Mouse (Mus musculus) lung, embryonic 15.5 days (tissue): Measurements from ENCODE around the gene Cyb5d2. TPM values are rescaled to one million over a fixed set of nuclear protein-coding genes. Genes with fewer than 3 reads are reported as not detected.

Source experiments
- ATAC-seq: fragments of 200-750 bp; cut with Nextera tagmentation; 2 replicates; pipeline ENCODE4 v1.8.0; 2017; ENCODE audit warnings: moderate number of reproducible peaks, borderline replicate concordance; ENCODE audit not compliant: low FRiP score, low TSS enrichment; ENCODE audit errors: extremely low read depth
- H3K27ac ChIP-seq: fragments of 300-500 bp; sonication (generic); 2 replicates; pipeline ENCODE4 v1.5.1; 2015; ENCODE audit warnings: moderate library complexity, mild to moderate bottlenecking, inconsistent platforms
- H3K27me3 ChIP-seq: fragments of 300-500 bp; sonication (generic); 2 replicates; pipeline ENCODE4 v1.6.1; 2015; ENCODE audit warnings: inconsistent platforms
- H3K36me3 ChIP-seq: fragments of 300-500 bp; sonication (generic); 2 replicates; pipeline ENCODE4 v1.6.1; 2015; ENCODE audit warnings: inconsistent platforms
- H3K4me1 ChIP-seq: fragments of 300-500 bp; sonication (generic); 2 replicates; pipeline ENCODE4 v1.6.1; 2015; ENCODE audit warnings: inconsistent platforms
- H3K4me2 ChIP-seq: fragments of 300-500 bp; sonication (generic); 2 replicates; pipeline ENCODE4 v1.6.1; 2015; ENCODE audit warnings: inconsistent platforms, mild to moderate bottlenecking, moderate library complexity
- H3K4me3 ChIP-seq: fragments of 300-500 bp; sonication (generic); 2 replicates; pipeline ENCODE4 v1.5.1; 2015; ENCODE audit warnings: mild to moderate bottlenecking, inconsistent platforms
- H3K9ac ChIP-seq: fragments of 300-500 bp; sonication (generic); 2 replicates; pipeline ENCODE4 v1.6.1; 2015; ENCODE audit warnings: inconsistent platforms
- H3K9me3 ChIP-seq: fragments of 300-500 bp; sonication (generic); 2 replicates; pipeline ENCODE4 v1.6.1; 2016; ENCODE audit warnings: inconsistent platforms
- WGBS: fragments of 180-500 bp; shearing (Covaris S2); methylation state at CpG from one replicate; pipeline ENCODE4 v1.1.7; 2015; 5-methylcytosine and 5-hydroxymethylcytosine counted together
- polyA plus RNA-seq: library from polyadenylated mRNA; unstranded; fragments of >200 nt; fragmentation: Nextera tagmentation; extraction: Ambion mirVana; gene quantifications from 2 replicates; pipeline ENCODE4 v1.2.1, GENCODE M21; 2015

Cyb5d2 gene
- 4.9 and 6.3 TPM in 2 replicates for polyA plus RNA-seq

DNA sequence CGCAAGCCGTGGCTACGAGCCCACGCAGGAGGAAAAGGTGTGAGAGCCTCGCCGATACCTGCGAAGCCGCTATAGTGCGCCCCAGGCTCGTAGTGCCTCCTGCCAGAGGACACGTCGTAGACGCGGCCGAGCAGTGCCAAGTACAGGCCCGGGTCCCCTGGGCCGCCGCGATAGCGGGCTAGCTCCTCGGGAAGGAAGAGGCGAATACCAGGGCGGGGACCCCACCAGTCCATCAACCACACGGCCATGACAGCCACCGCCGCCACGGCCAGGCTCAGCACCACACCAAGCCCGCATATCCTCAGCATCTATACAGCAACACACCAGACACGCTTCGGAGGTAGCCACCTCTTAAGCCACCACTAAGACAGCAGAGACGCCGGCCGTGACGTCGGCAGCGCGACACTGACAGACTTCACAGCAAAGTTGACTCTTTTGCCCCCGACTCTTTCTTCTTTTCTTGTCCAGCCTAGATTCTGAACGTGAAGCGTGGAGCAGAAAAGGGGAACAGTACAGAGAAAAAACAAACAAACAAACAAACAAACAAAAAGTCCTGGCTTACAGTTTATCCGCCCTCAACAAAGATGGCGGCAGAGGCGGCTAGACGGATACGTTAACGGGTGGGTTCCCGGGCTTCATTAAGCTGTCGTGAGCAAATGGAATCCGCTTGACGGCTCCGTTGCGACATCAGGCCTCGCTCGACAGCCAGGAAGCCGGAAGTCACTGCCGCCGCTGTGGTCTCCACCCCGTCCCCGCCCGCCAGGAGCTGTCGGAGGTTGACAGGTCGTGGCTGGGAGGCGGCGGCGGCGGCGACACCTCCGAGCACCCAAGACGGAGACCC, at the start of gene Cyb5d2, which contains the start of gene Zzef1:
Gene Cyb5d2 (minus strand): TSS at position 688 of the 841 bp plus-strand sequence.
Gene Zzef1 (plus strand): TSS at position 772 of the 841 bp plus-strand sequence.
- peak within 1 kb of the TSS; percentile 92 for H3K4me3 ChIP-seq
- WGBS: under 1% methylated on average over 69 of the region's 69 CpGs
- no peaks in the 10 kb centered on the region for H3K27me3 ChIP-seq
- peak within 1 kb of the TSS; percentile 75 for H3K27ac ChIP-seq
- peak within 1 kb of the TSS; percentile 88 for H3K9ac ChIP-seq
- H3K9me3 ChIP-seq: no peaks in the 10 kb centered on the region
- peaks cover 15% of the 10 kb centered on the region for H3K4me1 ChIP-seq
- ATAC-seq: peak; percentile 92
- peak within 1 kb of the TSS; percentile 73 for H3K4me2 ChIP-seq
- H3K36me3 ChIP-seq: no peaks in the 10 kb centered on the region

DNA sequence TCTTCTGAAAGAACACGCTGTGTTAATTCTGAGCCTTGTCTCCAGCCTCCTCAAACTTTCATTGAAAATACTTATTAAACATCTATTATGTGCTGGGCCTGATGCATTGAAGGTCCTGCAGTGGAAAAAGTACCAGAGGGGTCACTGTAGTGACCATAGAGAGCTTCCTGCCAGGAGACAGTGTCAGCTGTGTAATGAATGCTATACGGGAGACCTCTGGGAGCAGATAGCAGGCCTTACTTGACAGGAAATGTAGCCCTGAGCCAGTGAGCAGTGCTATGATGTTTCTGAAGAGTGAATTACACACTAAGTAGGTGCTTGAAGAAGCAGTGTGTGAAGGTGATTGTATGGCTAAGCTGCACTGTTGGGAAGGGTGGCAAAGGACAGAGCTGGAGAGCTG, 49.6 kb upstream of the Cyb5d2 start:
- no peak overlapping the region for H3K27ac ChIP-seq
- no peak overlapping the region for H3K4me2 ChIP-seq
- H3K27me3 ChIP-seq: no peaks in the 10 kb centered on the region
- H3K4me3 ChIP-seq: no peak overlapping the region
- H3K36me3 ChIP-seq: peaks cover 25% of the 10 kb centered on the region
- no peak overlapping the region for H3K9ac ChIP-seq
- no peak for ATAC-seq
- H3K4me1 ChIP-seq: no peaks in the 10 kb centered on the region
- no peaks in the 10 kb centered on the region for H3K9me3 ChIP-seq
- WGBS: 82% methylated on average over 2 of the region's 2 CpGs

DNA sequence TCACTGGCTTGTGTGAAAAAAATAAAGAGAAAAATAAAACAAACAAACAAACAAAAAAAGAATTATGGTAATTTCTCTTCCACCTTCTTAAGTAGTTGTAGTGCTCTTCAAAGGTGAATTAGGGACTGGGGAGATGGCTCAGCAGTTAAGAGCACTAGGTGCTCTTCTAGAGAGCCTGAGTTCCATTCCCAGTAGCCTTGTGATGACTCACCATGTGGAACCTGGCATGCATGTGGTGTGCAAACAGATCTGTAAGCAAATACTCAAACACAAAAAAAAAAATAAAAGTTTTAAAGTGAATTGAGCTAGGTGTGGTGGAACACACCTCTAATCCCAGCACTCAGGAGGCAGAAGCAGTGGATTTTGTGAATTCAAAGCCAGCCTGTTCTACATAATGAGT, 47.6 kb upstream of the Cyb5d2 start:
- Histone ChIP-seq H3K4me3 (no peak overlapping the region), H3K27me3 (no peaks in the 10 kb centered on the region), H3K36me3 (peaks cover 20% of the 10 kb centered on the region), H3K27ac (no peak overlapping the region), H3K9me3 (no peaks in the 10 kb centered on the region), H3K4me1 (no peaks in the 10 kb centered on the region), H3K9ac (no peak overlapping the region), H3K4me2 (no peak overlapping the region)
- ATAC-seq: no peak

DNA sequence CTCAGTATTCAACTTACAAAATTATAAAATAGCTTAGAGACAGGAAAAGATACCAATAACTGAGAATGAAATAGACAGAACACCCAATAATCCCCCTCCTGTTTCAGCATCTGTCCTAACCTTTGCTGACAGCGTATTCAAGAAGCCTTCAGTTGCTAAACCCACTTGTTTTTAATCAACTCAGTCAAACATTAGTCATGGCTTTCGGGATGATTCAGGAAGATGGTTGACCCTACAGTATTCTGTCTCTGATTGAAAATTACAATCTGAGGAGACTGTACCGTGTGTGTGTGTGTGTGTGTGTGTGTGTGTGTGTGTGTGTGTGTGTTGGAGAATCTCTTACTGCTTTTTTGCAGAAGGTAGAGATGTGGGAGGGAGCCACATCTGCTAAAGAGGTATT, 46.8 kb upstream of the Cyb5d2 start:
- H3K36me3 ChIP-seq: peaks cover 14% of the 10 kb centered on the region
- no peaks in the 10 kb centered on the region for H3K9me3 ChIP-seq
- H3K4me1 ChIP-seq: no peaks in the 10 kb centered on the region
- no peak overlapping the region for H3K9ac ChIP-seq
- no peaks in the 10 kb centered on the region for H3K27me3 ChIP-seq
- H3K27ac ChIP-seq: no peak overlapping the region
- H3K4me2 ChIP-seq: no peak overlapping the region
- WGBS: 79% methylated on average over 3 of the region's 3 CpGs
- ATAC-seq: no peak
- H3K4me3 ChIP-seq: no peak overlapping the region

DNA sequence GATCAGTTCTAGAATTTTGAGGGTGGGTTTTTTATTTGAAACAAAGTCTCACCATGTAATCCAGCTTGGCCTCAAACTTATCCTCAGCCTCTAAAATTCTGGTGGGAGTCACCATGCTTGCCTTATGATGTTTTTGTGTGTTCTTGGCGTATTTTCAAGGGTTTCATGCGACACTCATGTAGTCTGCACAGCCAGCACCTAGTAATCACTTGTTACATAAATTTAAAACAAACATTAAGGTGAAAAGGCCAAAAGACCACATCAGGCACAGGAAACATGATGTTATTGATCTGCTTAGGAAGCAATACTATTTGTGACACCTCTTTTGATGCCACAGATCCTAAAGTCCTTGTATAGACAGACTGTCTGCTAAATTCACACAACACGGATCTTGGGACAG, 33.9 kb upstream of the Cyb5d2 start:
- 40% methylated on average over 3 of the region's 3 CpGs for WGBS
- H3K36me3 ChIP-seq: peaks cover 22% of the 10 kb centered on the region; the same call in 1 of the 2 replicates

DNA sequence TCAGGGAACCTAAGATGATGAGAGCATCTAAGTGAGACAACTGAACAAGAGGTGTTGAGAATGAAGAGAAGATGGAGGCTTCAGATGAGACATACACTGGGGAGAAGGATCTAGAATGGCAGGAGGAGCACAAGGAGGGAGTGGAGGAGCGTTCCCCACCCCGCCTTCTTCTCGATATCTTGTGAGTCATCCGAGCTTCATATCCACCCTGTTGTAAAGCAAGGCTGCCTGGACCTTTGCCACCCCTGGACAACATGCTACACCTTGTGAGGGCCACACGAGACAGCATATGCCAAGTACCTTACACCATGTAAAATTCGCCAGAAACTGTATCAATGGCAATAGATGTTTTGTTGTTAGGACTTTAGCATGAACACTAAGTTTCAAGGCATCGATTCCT, 25.1 kb upstream of the Cyb5d2 start:
- H3K4me2 ChIP-seq: no peak overlapping the region
- 89% methylated on average over 7 of the region's 7 CpGs for WGBS

More for the DNA sequence above, 33.9 kb upstream of the Cyb5d2 start:
- Histone ChIP-seq H3K9me3 (no peaks in the 10 kb centered on the region), H3K4me1 (peaks cover 4% of the 10 kb centered on the region; the same call in 1 of the 2 replicates), H3K9ac (no peak overlapping the region), H3K4me3 (no peak overlapping the region), H3K27me3 (no peaks in the 10 kb centered on the region), H3K4me2 (no peak overlapping the region), H3K27ac (no peak overlapping the region)
- peak; percentile 87 for ATAC-seq

DNA sequence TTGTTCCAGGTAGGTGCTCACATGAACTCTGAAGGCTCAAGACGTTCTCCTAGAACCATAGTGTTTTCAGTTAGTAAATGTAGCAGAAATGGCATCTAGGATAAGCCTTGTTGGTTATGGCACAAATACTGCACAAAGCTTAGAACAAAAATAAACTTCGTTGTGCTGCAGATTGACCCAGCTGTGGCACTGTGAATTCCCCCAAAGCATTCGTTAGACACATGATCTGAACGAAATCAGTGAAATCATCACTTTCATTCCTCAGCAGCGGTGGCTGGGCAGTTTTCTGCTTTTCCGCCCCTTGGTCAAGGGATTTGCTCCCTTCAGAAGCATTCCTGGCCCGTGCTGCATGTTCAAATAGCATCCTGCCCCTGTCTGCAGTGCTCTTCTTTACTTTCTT, 22.1 kb upstream of the Cyb5d2 start:
- Histone ChIP-seq H3K4me1 (no peaks in the 10 kb centered on the region), H3K27ac (no peak overlapping the region), H3K27me3 (no peaks in the 10 kb centered on the region), H3K9me3 (no peaks in the 10 kb centered on the region), H3K9ac (no peak overlapping the region), H3K4me2 (no peak overlapping the region), H3K4me3 (no peak overlapping the region), H3K36me3 (peaks cover 21% of the 10 kb centered on the region)
- ATAC-seq: no peak
- 86% methylated on average over 7 of the region's 7 CpGs for WGBS

More for the DNA sequence above, 25.1 kb upstream of the Cyb5d2 start:
- Histone ChIP-seq H3K27me3 (no peaks in the 10 kb centered on the region), H3K9ac (no peak overlapping the region), H3K27ac (no peak overlapping the region), H3K4me3 (no peak overlapping the region), H3K36me3 (peaks cover 21% of the 10 kb centered on the region), H3K4me1 (no peaks in the 10 kb centered on the region), H3K9me3 (no peaks in the 10 kb centered on the region)
- ATAC-seq: no peak

DNA sequence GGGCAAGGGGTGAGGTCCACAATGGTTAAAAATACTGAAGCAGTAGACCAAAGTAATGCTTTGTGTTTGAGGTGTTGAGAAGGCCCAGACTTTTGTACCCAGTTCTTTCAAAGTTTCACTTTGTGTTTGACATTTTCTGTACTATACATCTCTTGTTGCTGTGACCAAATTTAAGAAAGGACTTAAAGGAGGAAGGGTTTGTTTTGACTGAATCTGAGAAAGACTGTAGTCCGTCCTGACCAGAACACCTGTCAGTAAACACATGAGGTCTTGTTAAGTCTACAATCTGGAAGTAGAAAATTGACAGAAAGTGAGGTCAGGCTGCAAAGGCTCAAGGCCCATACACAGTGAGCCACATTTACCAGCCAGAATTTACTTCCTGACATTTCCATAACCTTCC, 20.9 kb upstream of the Cyb5d2 start:
- 66% methylated on average over 1 of the region's 1 CpGs for WGBS
- no peaks in the 10 kb centered on the region for H3K27me3 ChIP-seq
- no peak for ATAC-seq

DNA sequence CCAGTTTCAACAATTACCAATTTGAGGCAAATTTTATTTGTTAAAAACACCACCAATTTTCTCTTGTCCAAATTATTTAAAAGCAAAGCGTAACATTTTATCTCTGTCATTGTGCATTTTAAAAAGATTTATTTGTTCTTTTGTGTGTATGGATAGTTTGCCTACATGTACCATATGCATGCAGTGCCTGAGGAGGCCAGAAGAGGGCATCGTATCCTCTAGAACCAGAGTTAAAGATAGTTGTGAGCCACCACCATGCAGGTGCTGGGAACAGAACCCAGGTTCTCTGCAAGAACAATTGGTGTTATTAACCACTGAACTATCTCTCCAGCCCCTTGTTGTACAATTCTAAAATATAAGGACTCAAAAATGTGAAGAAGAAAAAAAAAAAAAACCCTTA, 18.2 kb upstream of the Cyb5d2 start:
- no peaks in the 10 kb centered on the region for H3K27me3 ChIP-seq
- H3K4me3 ChIP-seq: no peak overlapping the region
- 77% methylated on average over 2 of the region's 2 CpGs for WGBS
- H3K36me3 ChIP-seq: peaks cover 4% of the 10 kb centered on the region; the same call in 1 of the 2 replicates
- no peak overlapping the region for H3K27ac ChIP-seq
- H3K9me3 ChIP-seq: no peaks in the 10 kb centered on the region
- H3K4me1 ChIP-seq: no peaks in the 10 kb centered on the region
- H3K4me2 ChIP-seq: no peak overlapping the region
- H3K9ac ChIP-seq: no peak overlapping the region
- no peak for ATAC-seq

More for the DNA sequence above, 20.9 kb upstream of the Cyb5d2 start:
- no peaks in the 10 kb centered on the region for H3K4me1 ChIP-seq
- no peaks in the 10 kb centered on the region for H3K9me3 ChIP-seq
- H3K4me3 ChIP-seq: no peak overlapping the region
- peaks cover 20% of the 10 kb centered on the region for H3K36me3 ChIP-seq
- no peak overlapping the region for H3K27ac ChIP-seq
- H3K9ac ChIP-seq: no peak overlapping the region
- H3K4me2 ChIP-seq: no peak overlapping the region

DNA sequence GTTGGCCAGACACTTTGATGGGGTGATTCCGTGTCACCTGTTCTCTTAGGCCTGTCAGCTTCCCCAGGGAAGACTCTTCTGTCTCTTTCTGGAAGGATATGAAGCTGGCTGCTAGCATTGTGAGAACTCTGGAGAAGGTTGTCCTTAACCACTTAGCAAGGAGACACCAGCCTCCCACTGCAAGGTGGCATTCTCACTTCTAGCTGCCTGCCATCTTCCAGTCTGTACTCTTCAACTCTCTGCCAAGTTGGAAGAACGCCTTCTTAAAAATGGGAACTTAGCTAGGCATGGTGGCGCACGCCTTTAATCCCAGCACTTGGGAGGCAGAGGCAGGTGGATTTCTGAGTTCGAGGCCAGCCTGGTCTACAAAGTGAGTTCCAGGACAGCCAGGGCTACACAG, 17.7 kb upstream of the Cyb5d2 start:
- ATAC-seq: no peak
- 92% methylated on average over 5 of the region's 5 CpGs for WGBS

DNA sequence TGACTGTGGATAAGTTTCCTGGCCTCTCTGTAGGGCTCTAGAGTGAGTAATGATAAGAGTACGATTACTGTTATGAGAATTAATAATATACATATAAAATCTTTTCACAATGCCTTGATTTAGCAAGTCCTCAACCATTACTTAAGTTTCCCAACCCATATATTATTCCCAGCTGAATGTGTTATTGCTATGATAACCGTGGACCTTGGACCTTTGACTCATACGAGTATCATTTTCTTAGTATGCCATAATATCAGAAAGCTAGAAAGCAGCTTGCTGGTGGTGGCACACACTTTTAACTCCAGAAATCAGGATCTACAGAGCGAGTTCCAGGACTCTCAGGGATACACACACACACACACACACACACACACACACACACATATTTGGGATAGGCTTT, 12.1 kb upstream of the Cyb5d2 start:
- Histone ChIP-seq H3K9ac (no peak overlapping the region), H3K4me3 (no peak overlapping the region), H3K27ac (no peak overlapping the region), H3K36me3 (no peaks in the 10 kb centered on the region), H3K4me1 (peaks cover 5% of the 10 kb centered on the region; the same call in 1 of the 2 replicates), H3K9me3 (no peaks in the 10 kb centered on the region), H3K27me3 (no peaks in the 10 kb centered on the region), H3K4me2 (no peak overlapping the region)
- WGBS: 45% methylated on average over 4 of the region's 4 CpGs
- no peak for ATAC-seq

More for the DNA sequence above, 17.7 kb upstream of the Cyb5d2 start:
- Histone ChIP-seq H3K27me3 (no peaks in the 10 kb centered on the region), H3K4me1 (no peaks in the 10 kb centered on the region), H3K4me3 (no peak overlapping the region), H3K9me3 (no peaks in the 10 kb centered on the region), H3K36me3 (no peaks in the 10 kb centered on the region), H3K9ac (no peak overlapping the region), H3K27ac (no peak overlapping the region), H3K4me2 (no peak overlapping the region)

DNA sequence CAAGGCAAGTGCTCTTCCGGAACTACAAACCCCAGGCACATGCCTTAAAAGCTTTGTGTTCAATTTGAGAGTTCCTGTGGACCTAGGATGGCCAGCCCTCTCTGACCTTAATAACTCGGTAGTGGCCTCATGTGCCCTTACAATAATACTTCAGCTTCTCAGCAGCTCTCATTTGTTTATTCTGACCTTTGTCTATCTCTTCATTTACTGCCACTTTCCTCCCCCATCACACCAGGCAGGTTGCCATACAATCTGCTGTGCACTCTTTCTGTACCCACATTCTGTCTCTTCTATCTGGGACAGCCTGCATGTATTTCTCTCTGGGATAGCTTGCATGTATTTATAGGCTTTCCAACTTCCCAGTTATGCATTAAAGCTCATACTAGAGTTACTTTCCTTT, 10.6 kb upstream of the Cyb5d2 start:
- Histone ChIP-seq H3K9me3 (no peaks in the 10 kb centered on the region), H3K4me2 (no peak overlapping the region), H3K36me3 (no peaks in the 10 kb centered on the region), H3K9ac (no peak overlapping the region), H3K27me3 (no peaks in the 10 kb centered on the region), H3K4me3 (no peak overlapping the region), H3K4me1 (peaks cover 5% of the 10 kb centered on the region; the same call in 1 of the 2 replicates), H3K27ac (no peak overlapping the region)
- 64% methylated on average over 2 of the region's 2 CpGs for WGBS
- no peak for ATAC-seq
